Mouse (Mus musculus): ENCODE measurements around the gene Dhrs1.

DNA sequence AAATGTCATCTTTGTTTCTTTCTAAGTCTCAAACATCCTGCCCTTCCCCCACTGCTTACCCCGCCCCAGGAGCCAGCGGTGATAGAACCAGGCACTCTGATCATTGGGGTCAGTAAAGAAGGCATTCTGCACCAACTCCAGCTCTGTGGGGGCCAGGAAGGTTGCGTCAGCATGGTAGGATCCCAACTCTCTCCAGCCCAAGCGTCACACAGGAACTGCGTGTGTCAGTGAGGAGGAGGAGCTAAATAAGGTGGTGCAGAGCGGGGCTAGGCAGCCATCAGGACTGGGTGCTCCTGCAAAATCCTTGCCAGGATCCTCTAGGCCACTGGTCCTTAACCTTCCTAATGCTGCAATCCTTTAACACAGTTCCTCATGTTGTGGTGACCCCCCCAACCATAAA is 25.8 kb downstream of the Dhrs1 start:
- TF ChIP-seq POLR2A (IDR thresholded peaks at IDR 0.05; ENCODE audit: insufficient read length, low read depth) = no peak
- TF ChIP-seq USF1 (IDR thresholded peaks at IDR 0.05; ENCODE audit: low read depth) = no peak
- TF ChIP-seq CEBPB (IDR thresholded peaks at IDR 0.05; ENCODE audit: insufficient read depth, poor library complexity, severe bottlenecking) = no peak
- TF ChIP-seq E2F4 (IDR thresholded peaks at IDR 0.05; ENCODE audit: insufficient read depth) = no peak
- TF ChIP-seq MYOD1 (IDR thresholded peaks at IDR 0.05; ENCODE audit: control insufficient read depth in 1 of 3, insufficient read length in 2 of 3, low read depth in 2 of 3) = no peak

All from myocyte (in vitro differentiated cells).